In genomic region chr1:20311485-20311884, GRCm38 (mm10) we compare ENCODE assay signal across 9 mouse cellular contexts.
A peak's percentile ranks its signal among the peaks of the same experiment; 100 is the strongest.
DNase-seq lines count a peak whose midpoint lies in the region; ATAC-seq and TF ChIP-seq lines count a peak whose summit lies in the region.
"Had no signal": no experiment of that assay in that cellular context is flagged by ENCODE, and none has a peak within 500 bp of the region (broad histone marks: within the 10 kb centered on the region; RNA-seq: fewer than 3 reads in every experiment).

No protein-coding gene starts in this region.

- H3K27ac ChIP-seq in heart, postnatal 0 days (ENCODE audit: low read depth): no peak overlapping the region
- H3K27ac ChIP-seq in heart, embryonic 11.5 days (ENCODE audit: low read depth, low read length): no peak overlapping the region
- H3K27ac ChIP-seq in hindbrain, embryonic 16.5 days (ENCODE audit: low read depth, low read length): no peak overlapping the region
- H3K27ac ChIP-seq in midbrain, embryonic 15.5 days: no peak overlapping the region
- H3K27ac ChIP-seq: macrophage had no signal

- no peak overlapping the region for H3K4me3 ChIP-seq in heart, postnatal 0 days (ENCODE audit: low read depth, low read length)
- H3K4me3 ChIP-seq in heart, embryonic 11.5 days (ENCODE audit: low read depth, low read length): no peak overlapping the region
- no peak overlapping the region for H3K4me3 ChIP-seq in hindbrain, embryonic 16.5 days (ENCODE audit: low read length)
- no peak overlapping the region for H3K4me3 ChIP-seq in midbrain, embryonic 15.5 days

- TF ChIP-seq CTCF in heart, postnatal 0 days (IDR thresholded peaks at IDR 0.05; ENCODE audit: low read depth): peak; percentile 59

- H3K4me1 ChIP-seq in heart, postnatal 0 days (ENCODE audit: control insufficient read depth, insufficient read depth): no peaks in the 10 kb centered on the region
- H3K4me1 ChIP-seq in heart, embryonic 11.5 days (ENCODE audit: control insufficient read depth, insufficient read depth, low read length): no peaks in the 10 kb centered on the region
- no peaks in the 10 kb centered on the region for H3K4me1 ChIP-seq in hindbrain, embryonic 16.5 days (ENCODE audit: control insufficient read depth, insufficient read depth, low read depth, low read length)
- H3K4me1 ChIP-seq in midbrain, embryonic 15.5 days: no peaks in the 10 kb centered on the region

- H3K9ac ChIP-seq in heart, postnatal 0 days (replicated peaks; ENCODE audit: low read depth, low read length): no peak overlapping the region
- H3K9ac ChIP-seq in heart, embryonic 11.5 days (ENCODE audit: low read depth, low read length): no peak overlapping the region
- no peak overlapping the region for H3K9ac ChIP-seq in hindbrain, embryonic 16.5 days (ENCODE audit: low read depth, low read length)
- H3K9ac ChIP-seq in midbrain, embryonic 15.5 days: no peak overlapping the region

- DNase-seq in heart, postnatal 0 days (ENCODE audit: low spot score): peak; percentile 26
- peak; percentile 70 for DNase-seq in Muller cell, postnatal 12 days (ENCODE audit: inconsistent ontology term)
- DNase-seq in embryo, embryonic 10 days (ENCODE audit: low spot score): peak; percentile 88
- peak; percentile 53 for DNase-seq in left cerebral cortex, adult 11 months (ENCODE audit: low spot score)
- DNase-seq in spleen, adult 18-20 months: no peak

- TF ChIP-seq EP300 in heart, postnatal 0 days (IDR thresholded peaks at IDR 0.05; ENCODE audit: low read depth): no peak

- H3K4me2 ChIP-seq in heart, postnatal 0 days (ENCODE audit: low read depth, low read length): no peak overlapping the region
- H3K4me2 ChIP-seq in heart, embryonic 11.5 days: no peak overlapping the region
- no peak overlapping the region for H3K4me2 ChIP-seq in hindbrain, embryonic 16.5 days (ENCODE audit: low read length)
- no peak overlapping the region for H3K4me2 ChIP-seq in midbrain, embryonic 15.5 days

- no peaks in the 10 kb centered on the region for H3K9me3 ChIP-seq in heart, postnatal 0 days (replicated peaks; ENCODE audit: control insufficient read depth, low read length)
- H3K9me3 ChIP-seq in heart, embryonic 11.5 days (replicated peaks; ENCODE audit: control insufficient read depth, low read length): no peaks in the 10 kb centered on the region
- H3K9me3 ChIP-seq in hindbrain, embryonic 16.5 days (ENCODE audit: control insufficient read depth, low read length): no peaks in the 10 kb centered on the region
- H3K9me3 ChIP-seq in midbrain, embryonic 15.5 days: no peaks in the 10 kb centered on the region

- H3K27me3 ChIP-seq in heart, postnatal 0 days (ENCODE audit: control insufficient read depth, insufficient read depth, low read length): no peaks in the 10 kb centered on the region
- H3K27me3 ChIP-seq in heart, embryonic 11.5 days (ENCODE audit: control insufficient read depth, insufficient read depth, low read length): no peaks in the 10 kb centered on the region
- peaks cover 3% of the 10 kb centered on the region; the same call in 1 of the 2 replicates for H3K27me3 ChIP-seq in hindbrain, embryonic 16.5 days (replicated peaks; ENCODE audit: control insufficient read depth, insufficient read depth, low read length)
- H3K27me3 ChIP-seq in midbrain, embryonic 15.5 days (replicated peaks): peaks cover 15% of the 10 kb centered on the region

- no peaks in the 10 kb centered on the region for H3K36me3 ChIP-seq in heart, postnatal 0 days (replicated peaks; ENCODE audit: control insufficient read depth, insufficient read depth, low read length)
- H3K36me3 ChIP-seq in heart, embryonic 11.5 days (ENCODE audit: control insufficient read depth, insufficient read depth, low read length): no peaks in the 10 kb centered on the region
- H3K36me3 ChIP-seq in hindbrain, embryonic 16.5 days (ENCODE audit: control insufficient read depth, insufficient read depth, low read length): no peaks in the 10 kb centered on the region
- H3K36me3 ChIP-seq in midbrain, embryonic 15.5 days (replicated peaks): no peaks in the 10 kb centered on the region

- ATAC-seq in heart, postnatal 0 days (ENCODE audit: insufficient read depth, low read depth): no peak
- ATAC-seq in heart, embryonic 11.5 days (replicated peaks; ENCODE audit: insufficient number of reproducible peaks, low FRiP score, low TSS enrichment): no peak
- ATAC-seq in hindbrain, embryonic 16.5 days: peak; percentile 79
- ATAC-seq in midbrain, embryonic 15.5 days (replicated peaks): peak; percentile 87

- WGBS in heart, postnatal 0 days: 6% methylated on average over 2 of the region's 2 CpGs
- 6% methylated on average over 2 of the region's 2 CpGs for WGBS in heart, embryonic 11.5 days (ENCODE audit: insufficient replicate concordance)
- 9% methylated on average over 2 of the region's 2 CpGs for WGBS in hindbrain, embryonic 16.5 days
- 4% methylated on average over 2 of the region's 2 CpGs for whole genome bisulfite sequencing in midbrain, embryonic 15.5 days

Comparison
In these comparisons a context has a peak if more than half of its experiments do, and no peak if none do; other contexts are left out.
1. ATAC-seq: peak in hindbrain, embryonic 16.5 days (single experiment) and midbrain, embryonic 15.5 days (single experiment); none in heart, postnatal 0 days (single experiment) and heart, embryonic 11.5 days (single experiment).
2. DNase-seq: peak in heart, postnatal 0 days (single experiment), Muller cell, postnatal 12 days (single experiment), embryo, embryonic 10 days (single experiment) and left cerebral cortex, adult 11 months (single experiment); none in spleen, adult 18-20 months (0 of 2).